Mouse (Mus musculus) embryonic facial prominence, embryonic 11.5 days (tissue): ENCODE measurements around the gene Slc35e1. TPM values are rescaled to one million over a fixed set of nuclear protein-coding genes. Genes with fewer than 3 reads are reported as not detected.

Source experiments
- microRNA-seq: library from miRNA; unstranded; fragments of <30 nt; microRNA quantifications from one replicate; pipeline ENCODE4, GENCODE M21; 2016; ENCODE audit warnings: borderline number of aligned reads
- polyA plus RNA-seq: library from polyadenylated mRNA; unstranded; fragments of >200 nt; fragmentation: Nextera tagmentation; extraction: Ambion mirVana; gene quantifications from 2 replicates; pipeline ENCODE4 v1.2.1, GENCODE M21; 2014

Slc35e1 gene
- polyA plus RNA-seq, 1 experiment from 2014 or later: 13.2 TPM

Small RNA genes lying within 50 kb of the gene (microRNA-seq; reads per million reads assigned to microRNA genes)
- gene Gm28019: not detected
- gene Mir7068: 1.9 reads per million

Other genes starting within 250 kb of the Slc35e1 start
- 39.9 and 42.0 TPM in 2 replicates for gene Gm10282, start 187.4 kb downstream of the Slc35e1 start, polyA plus RNA-seq
- gene Klf2, start 173.6 kb downstream of the Slc35e1 start, polyA plus RNA-seq: 4.4 and 4.7 TPM in 2 replicates
- 68.8 and 71.6 TPM in 2 replicates for gene Eps15l1, start 71.2 kb downstream of the Slc35e1 start, polyA plus RNA-seq
- 1.2 and 1.6 TPM in 2 replicates for gene Calr3, start 48.7 kb downstream of the Slc35e1 start, polyA plus RNA-seq
- 12.2 and 12.3 TPM in 2 replicates for gene 1700030K09Rik, start 48.7 kb downstream of the Slc35e1 start, polyA plus RNA-seq
- 55.7 and 63.4 TPM in 2 replicates for gene Cherp, start 17.4 kb downstream of the Slc35e1 start, polyA plus RNA-seq
- 12.1 and 14.1 TPM in 2 replicates for gene Med26, start 55.7 kb upstream of the Slc35e1 start, polyA plus RNA-seq
- gene Smim7, start 78.5 kb upstream of the Slc35e1 start, polyA plus RNA-seq: 115 and 117 TPM in 2 replicates
- gene Tmem38a, start 79.4 kb upstream of the Slc35e1 start, polyA plus RNA-seq: 10.9 and 11.3 TPM in 2 replicates
- not detected in 2 replicates for gene Nwd1, start 154.1 kb upstream of the Slc35e1 start, polyA plus RNA-seq
- gene Sin3b, start 230.7 kb upstream of the Slc35e1 start, polyA plus RNA-seq: 158 and 171 TPM in 2 replicates